Mouse (Mus musculus) midbrain, embryonic 11.5 days (tissue): Measurements from ENCODE around the gene Qrfp. TPM values are rescaled to one million over a fixed set of nuclear protein-coding genes. Genes with fewer than 3 reads are reported as not detected.
A peak's percentile ranks its signal among the peaks of the same experiment; 100 is the strongest.

ENCODE experiments used
- ATAC-seq: fragments of 200-750 bp; cut with Nextera tagmentation; 2 replicates; pipeline ENCODE4 v1.8.0; 2017; ENCODE audit warnings: moderate TSS enrichment, moderate library complexity; ENCODE audit not compliant: low FRiP score
- DNase-seq: peaks from one replicate; pipeline ENCODE4 v3.0.0; 2015; ENCODE audit warnings: low spot score; ENCODE audit errors: missing footprints
- H3K27ac ChIP-seq: fragments of 300-500 bp; sonication (generic); 2 replicates; pipeline ENCODE4 v1.5.1; 2014; ENCODE audit warnings: low read depth, low read length
- H3K27me3 ChIP-seq: fragments of 300-500 bp; sonication (generic); 2 replicates; pipeline ENCODE4 v1.6.1; 2014; ENCODE audit warnings: mild to moderate bottlenecking, low read length, moderate library complexity, mixed read lengths; ENCODE audit not compliant: control insufficient read depth, insufficient read depth
- H3K36me3 ChIP-seq: fragments of 300-500 bp; sonication (generic); 2 replicates; pipeline ENCODE4 v1.6.1; 2014; ENCODE audit warnings: mild to moderate bottlenecking, low read length, moderate library complexity, mixed read lengths; ENCODE audit not compliant: control insufficient read depth, insufficient read depth
- H3K4me1 ChIP-seq: fragments of 300-500 bp; sonication (generic); 2 replicates; pipeline ENCODE4 v1.6.1; 2014; ENCODE audit warnings: low read length; ENCODE audit not compliant: control insufficient read depth, insufficient read depth
- H3K4me2 ChIP-seq: fragments of 300-500 bp; sonication (generic); 2 replicates; pipeline ENCODE4 v1.6.1; 2014; ENCODE audit warnings: mild to moderate bottlenecking, moderate library complexity
- H3K4me3 ChIP-seq: fragments of 300-500 bp; sonication (generic); 2 replicates; pipeline ENCODE4 v1.5.1; 2014; ENCODE audit warnings: low read depth, low read length
- H3K9ac ChIP-seq: fragments of 300-500 bp; sonication (generic); 2 replicates; pipeline ENCODE4 v1.6.1; 2014; ENCODE audit warnings: low read length
- H3K9me3 ChIP-seq: fragments of 300-500 bp; sonication (generic); 2 replicates; pipeline ENCODE4 v1.6.1; 2016; ENCODE audit warnings: low read length; ENCODE audit not compliant: control insufficient read depth
- WGBS: fragments of 180-500 bp; shearing (Covaris S2); extraction: QIAGEN DNeasy Blood & Tissue Kit; methylation state at CpG from one replicate; pipeline ENCODE4 v1.1.7; 2014; 5-methylcytosine and 5-hydroxymethylcytosine counted together
- polyA plus RNA-seq: library from polyadenylated mRNA; unstranded; fragments of >200 nt; fragmentation: Nextera tagmentation; extraction: Ambion mirVana; gene quantifications from 2 replicates; pipeline ENCODE4 v1.2.1, GENCODE M21; 2014

Qrfp gene
- polyA plus RNA-seq, 1 experiment from 2014 or later, result 0.11 TPM

DNA sequence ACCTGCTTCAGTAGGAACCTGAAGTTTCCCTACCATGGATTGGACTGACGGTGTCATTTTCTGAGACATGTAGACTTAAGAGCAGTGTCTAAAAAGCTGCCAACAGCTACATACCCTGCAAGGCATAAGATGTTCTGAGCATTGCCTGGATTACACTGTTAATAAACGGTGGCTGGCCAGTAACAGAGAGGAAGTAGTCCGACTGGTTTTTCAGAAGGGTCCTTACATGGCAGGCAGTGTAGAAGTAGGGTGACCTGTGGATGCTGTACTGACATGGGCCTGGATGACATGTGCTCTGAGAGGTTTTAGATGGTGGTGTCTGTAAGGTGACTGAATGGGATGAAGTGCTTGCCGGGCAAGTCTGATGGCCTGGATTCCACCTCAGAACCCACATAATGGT lies 42.6 kb downstream of the Qrfp start:
- no peak overlapping the region for H3K9ac ChIP-seq
- WGBS, result 86% methylated on average over 4 of the region's 4 CpGs
- H3K4me2 ChIP-seq, result no peak overlapping the region
- DNase-seq (no peak), ATAC-seq (no peak)
- no peaks in the 10 kb centered on the region for H3K27me3 ChIP-seq
- no peaks in the 10 kb centered on the region for H3K9me3 ChIP-seq
- no peak overlapping the region for H3K4me3 ChIP-seq
- H3K27ac ChIP-seq, result no peak overlapping the region
- H3K4me1 ChIP-seq, result peaks cover 29% of the 10 kb centered on the region
- H3K36me3 ChIP-seq, result no peaks in the 10 kb centered on the region

DNA sequence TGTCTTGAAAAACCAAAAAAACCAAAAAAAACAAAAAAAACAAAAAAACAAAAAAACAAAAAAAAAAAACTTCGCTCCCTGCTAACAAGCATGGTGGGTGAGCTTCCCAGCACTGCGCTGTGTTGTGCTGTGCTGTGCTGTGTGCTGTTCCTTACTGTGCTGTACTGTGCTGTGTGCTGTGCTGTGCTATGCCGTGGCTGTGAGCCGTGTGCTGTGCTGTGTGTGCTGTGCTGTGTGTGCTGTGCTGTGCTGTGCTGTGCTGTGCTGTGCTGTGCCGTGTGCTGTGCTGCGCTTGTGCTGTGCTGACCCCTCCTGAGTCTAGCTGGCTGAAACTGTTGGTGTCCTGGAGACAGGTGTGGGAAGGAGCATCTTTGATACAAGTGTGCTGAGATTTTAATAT lies 43.3 kb downstream of the Qrfp start:
- Histone ChIP-seq H3K4me1 (peaks cover 34% of the 10 kb centered on the region), H3K27me3 (no peaks in the 10 kb centered on the region), H3K36me3 (no peaks in the 10 kb centered on the region), H3K9me3 (no peaks in the 10 kb centered on the region), H3K4me2 (no peak overlapping the region), H3K9ac (no peak overlapping the region), H3K27ac (no peak overlapping the region), H3K4me3 (no peak overlapping the region)
- WGBS, result 97% methylated on average over 6 of the region's 6 CpGs
- ATAC-seq (no peak), DNase-seq (no peak)

DNA sequence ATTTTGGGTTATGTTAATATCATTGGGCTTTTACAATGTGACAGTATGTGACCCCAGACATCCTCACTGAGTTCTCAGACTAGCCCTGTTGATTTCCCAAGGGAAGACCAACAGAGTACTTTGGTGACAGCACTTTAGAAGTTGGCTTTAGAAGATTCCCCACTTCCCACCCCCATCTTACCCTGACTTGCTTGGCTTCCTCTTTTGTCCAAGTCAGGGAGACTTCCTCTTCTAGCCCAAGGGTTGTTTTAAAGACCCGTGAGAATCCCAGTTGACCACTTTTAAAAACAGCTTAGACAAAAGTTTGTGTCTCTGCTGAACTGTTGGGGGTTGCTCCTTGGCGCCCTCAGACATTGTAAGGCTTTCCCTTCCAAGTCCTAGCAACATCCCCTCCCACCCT lies 47.1 kb downstream of the Qrfp start:
- no peaks in the 10 kb centered on the region for H3K27me3 ChIP-seq
- peaks cover 33% of the 10 kb centered on the region for H3K4me1 ChIP-seq
- WGBS, result 14% methylated on average over 2 of the region's 2 CpGs
- DNase-seq (no peak), ATAC-seq (no peak)
- H3K4me2 ChIP-seq, result peak overlapping the region; percentile 8; the same call in 1 of the 2 replicates
- no peaks in the 10 kb centered on the region for H3K36me3 ChIP-seq
- no peak overlapping the region for H3K27ac ChIP-seq
- H3K4me3 ChIP-seq, result no peak overlapping the region
- no peaks in the 10 kb centered on the region for H3K9me3 ChIP-seq
- H3K9ac ChIP-seq, result peak overlapping the region; percentile 18; the same call in 1 of the 2 replicates

DNA sequence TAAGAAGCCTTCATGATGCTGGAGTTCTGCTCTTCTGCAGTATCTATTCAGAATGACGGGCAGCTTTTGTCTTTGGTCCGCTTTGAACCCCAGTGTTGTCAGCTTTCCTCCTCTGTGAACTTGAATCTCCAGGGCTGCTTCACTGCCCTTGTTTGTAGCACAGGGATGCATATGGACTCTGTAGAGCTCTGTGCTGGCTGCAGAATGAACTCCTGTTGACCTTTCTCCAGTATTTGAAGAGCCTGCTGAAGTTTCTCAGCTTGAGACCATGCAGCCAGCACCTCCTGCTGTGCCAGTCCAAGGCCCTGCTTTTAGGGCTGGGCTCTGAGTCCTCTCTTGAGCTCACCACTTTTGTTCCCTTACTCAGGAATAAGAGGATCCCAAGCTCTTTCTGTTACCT lies 47.5 kb downstream of the Qrfp start:
- H3K9ac ChIP-seq, result peak overlapping the region; percentile 18; the same call in 1 of the 2 replicates

DNA sequence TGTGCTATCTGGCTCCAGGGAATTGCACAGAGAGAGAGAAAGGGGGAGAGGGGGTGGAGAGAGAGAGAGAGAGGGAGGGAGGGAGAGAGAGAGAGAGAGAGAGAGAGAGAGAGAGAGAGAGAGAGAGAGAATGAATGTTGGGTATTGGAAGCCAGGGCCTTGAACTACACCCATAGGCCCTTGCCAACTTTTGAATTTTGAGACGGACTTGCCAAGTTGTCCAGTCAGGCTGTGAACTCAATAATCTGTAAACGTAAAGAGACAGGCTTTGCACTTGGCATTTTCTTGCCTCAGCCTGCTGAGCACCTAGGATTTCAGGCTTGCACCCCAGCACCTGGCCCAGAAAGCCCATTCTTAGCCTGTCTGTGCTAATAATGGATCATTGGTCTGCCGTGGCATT lies 48.2 kb downstream of the Qrfp start:
- Histone ChIP-seq H3K9me3 (no peaks in the 10 kb centered on the region), H3K27ac (no peak overlapping the region), H3K9ac (peak overlapping the region; percentile 24), H3K36me3 (no peaks in the 10 kb centered on the region), H3K4me1 (peaks cover 33% of the 10 kb centered on the region), H3K27me3 (no peaks in the 10 kb centered on the region), H3K4me3 (peak overlapping the region; percentile 69), H3K4me2 (peak overlapping the region; percentile 82)
- 42% methylated on average over 3 of the region's 3 CpGs for whole genome bisulfite sequencing
- ATAC-seq (no peak), DNase-seq (no peak)

More for the DNA sequence above, 47.5 kb downstream of the Qrfp start:
- Histone ChIP-seq H3K4me3 (0 out of 2 replicates have a peak overlapping the region, but pooled peaks have one; percentile 0), H3K9me3 (no peaks in the 10 kb centered on the region), H3K4me2 (peak overlapping the region; percentile 21; the same call in 1 of the 2 replicates), H3K36me3 (no peaks in the 10 kb centered on the region), H3K27ac (no peak overlapping the region), H3K4me1 (peaks cover 33% of the 10 kb centered on the region), H3K27me3 (no peaks in the 10 kb centered on the region)
- WGBS, result 6% methylated on average over 2 of the region's 2 CpGs
- ATAC-seq (no peak), DNase-seq (peak; percentile 87)

DNA sequence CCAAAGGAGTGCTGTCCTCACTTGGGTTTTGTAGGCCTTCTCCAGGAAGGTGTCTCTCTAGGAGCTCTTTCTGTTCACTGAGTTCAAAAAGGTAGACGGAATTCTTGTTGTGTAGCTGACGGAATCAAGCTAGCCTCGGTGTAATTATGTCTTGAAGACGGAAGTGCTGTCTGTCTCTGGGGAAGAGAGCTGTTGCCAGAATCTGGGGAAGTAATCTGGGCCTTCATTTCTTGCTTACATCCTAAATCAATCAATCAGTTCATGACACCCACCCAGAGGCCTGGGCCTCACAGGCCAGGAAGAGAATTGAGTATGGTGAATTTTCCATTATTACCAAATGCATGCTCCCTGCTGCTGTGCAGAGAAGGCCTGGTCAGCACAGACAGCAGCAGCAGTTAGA lies 48.8 kb downstream of the Qrfp start:
- H3K27ac ChIP-seq, result no peak overlapping the region; the same call in 1 of the 2 replicates
- H3K4me1 ChIP-seq, result peaks cover 33% of the 10 kb centered on the region
- H3K9me3 ChIP-seq, result no peaks in the 10 kb centered on the region
- ATAC-seq (no peak), DNase-seq (no peak)
- peak overlapping the region; percentile 82 for H3K4me2 ChIP-seq
- peak overlapping the region; percentile 69 for H3K4me3 ChIP-seq
- H3K36me3 ChIP-seq, result no peaks in the 10 kb centered on the region
- H3K27me3 ChIP-seq, result no peaks in the 10 kb centered on the region
- H3K9ac ChIP-seq, result peak overlapping the region; percentile 94
- WGBS, result 18% methylated on average over 4 of the region's 4 CpGs

DNA sequence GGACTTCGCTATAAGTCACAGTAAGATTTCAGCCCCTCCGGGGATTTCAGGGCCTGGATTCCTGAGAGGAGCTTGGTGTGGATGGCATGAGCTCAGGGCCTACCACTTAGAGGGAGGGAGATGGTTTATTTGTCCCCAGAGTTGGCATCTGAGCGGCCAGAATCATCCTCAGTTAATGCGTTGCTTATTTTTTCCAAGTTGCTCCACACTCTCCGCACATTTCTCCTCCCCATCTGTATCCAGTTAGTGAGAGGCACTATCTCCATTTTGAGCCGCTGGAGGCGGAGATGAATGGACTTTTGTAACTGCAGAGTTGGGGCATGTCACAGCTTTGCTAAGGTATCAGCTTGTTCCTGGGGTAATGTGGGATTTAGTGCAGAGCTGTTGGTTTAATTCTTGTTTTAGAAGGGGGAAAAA lies 49.3 kb downstream of the Qrfp start:
- Histone ChIP-seq H3K9ac (peak overlapping the region; percentile 94), H3K27ac (no peak overlapping the region; the same call in 1 of the 2 replicates), H3K36me3 (no peaks in the 10 kb centered on the region), H3K4me2 (peak overlapping the region; percentile 82), H3K27me3 (no peaks in the 10 kb centered on the region), H3K9me3 (no peaks in the 10 kb centered on the region), H3K4me1 (peaks cover 33% of the 10 kb centered on the region), H3K4me3 (peak overlapping the region; percentile 69)
- DNase-seq (peak; percentile 93), ATAC-seq (no peak)
- 18% methylated on average over 7 of the region's 7 CpGs for WGBS

DNA sequence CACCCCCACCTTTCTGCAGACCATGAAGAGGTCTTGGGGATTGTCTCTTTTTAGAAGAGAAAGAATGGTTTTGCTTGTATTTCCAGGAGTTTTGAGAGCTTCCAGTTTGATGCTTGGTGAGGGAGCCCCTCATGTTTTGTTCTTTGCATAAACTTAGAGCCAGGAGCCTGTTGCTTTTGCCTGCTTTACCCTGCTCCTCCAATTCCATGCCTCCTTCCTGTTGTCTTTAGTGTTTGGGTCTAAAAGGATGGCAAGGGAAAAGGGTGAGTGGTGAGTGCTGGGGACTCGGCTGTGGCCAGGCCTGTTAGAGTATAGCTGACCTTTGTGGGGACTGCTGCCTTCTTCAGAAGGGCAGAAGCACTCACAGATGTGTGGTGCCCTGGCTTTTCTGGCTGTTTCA lies 49.9 kb downstream of the Qrfp start:
- H3K4me3 ChIP-seq, result peak overlapping the region; percentile 69
- peak; percentile 93 for DNase-seq
- ATAC-seq, result no peak
- WGBS, result 0% methylated on average over 1 of the region's 1 CpGs
- no peaks in the 10 kb centered on the region for H3K27me3 ChIP-seq
- H3K36me3 ChIP-seq, result no peaks in the 10 kb centered on the region
- H3K4me2 ChIP-seq, result peak overlapping the region; percentile 82
- H3K9ac ChIP-seq, result peak overlapping the region; percentile 94
- H3K9me3 ChIP-seq, result no peaks in the 10 kb centered on the region
- no peak overlapping the region for H3K27ac ChIP-seq
- H3K4me1 ChIP-seq, result peaks cover 33% of the 10 kb centered on the region

DNA sequence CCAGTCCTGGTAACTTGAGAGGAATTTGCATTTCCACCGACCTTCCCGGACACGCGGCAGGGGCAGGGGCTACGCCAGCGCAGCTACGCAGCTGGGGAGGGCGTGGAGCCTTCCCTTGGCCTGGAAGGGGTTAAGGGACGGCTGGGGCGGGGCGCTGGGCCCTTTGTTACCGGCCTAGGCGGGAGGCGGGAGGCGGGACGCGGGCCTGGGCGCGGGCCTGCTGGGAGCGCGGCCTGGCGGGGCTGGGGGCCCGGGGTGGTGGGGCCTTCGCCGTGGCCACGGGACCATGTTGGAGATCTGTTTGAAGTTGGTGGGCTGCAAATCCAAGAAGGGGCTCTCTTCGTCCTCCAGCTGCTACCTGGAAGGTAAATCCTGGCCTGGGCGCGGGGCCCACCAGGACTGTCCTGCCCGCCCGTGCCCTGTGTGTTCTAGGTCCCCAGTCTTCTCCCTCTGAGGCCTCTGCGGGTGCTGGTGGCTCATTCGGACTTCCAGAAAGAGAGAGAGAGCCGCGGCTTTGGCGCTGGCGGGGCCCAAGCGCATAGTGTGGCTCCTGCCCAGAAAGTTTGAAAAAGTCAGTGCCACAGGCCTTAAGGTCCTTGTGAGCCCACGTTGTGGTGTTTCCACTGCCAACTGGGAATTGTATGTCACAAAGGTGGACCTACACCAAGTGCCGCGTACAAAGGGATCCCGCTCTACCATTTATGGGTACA lies 50.5 kb downstream of the Qrfp start:
- ATAC-seq, result peak; percentile 96
- Histone ChIP-seq H3K4me3 (peak overlapping the region; percentile 69), H3K4me1 (peaks cover 31% of the 10 kb centered on the region), H3K9ac (peak overlapping the region; percentile 94), H3K36me3 (no peaks in the 10 kb centered on the region), H3K27me3 (no peaks in the 10 kb centered on the region), H3K27ac (peak overlapping the region; percentile 66), H3K4me2 (peak overlapping the region; percentile 82), H3K9me3 (no peaks in the 10 kb centered on the region)
- DNase-seq, result peak; percentile 98
- under 1% methylated on average over 36 of the region's 42 CpGs for WGBS
